Mouse (Mus musculus) cerebral cortex, adult 2 months (tissue): Measurements from ENCODE around the gene Rabggtb.

Experiments
- whole genome bisulfite sequencing: fragments of 180-500 bp; shearing (Covaris S2); methylation state at CpG from one replicate; pipeline ENCODE4 v1.1.7; 2018; 5-methylcytosine and 5-hydroxymethylcytosine counted together

Rabggtb gene

GRCm38 (mm10) chr3:153921147-153921910 is 8.5 kb upstream of the Rabggtb start:
- 96% methylated on average over 10 of the region's 10 CpGs for WGBS

- 28% methylated on average over 1 of the region's 1 CpGs for WGBS
These were observed 4.4 kb upstream of the Rabggtb start for GRCm38 (mm10) chr3:153917200-153917599.

- 38% methylated on average over 6 of the region's 6 CpGs for WGBS
These were observed 868 bp upstream of the Rabggtb start for GRCm38 (mm10) chr3:153913510-153914243.

GRCm38 (mm10) chr3:153911882-153912440 is 848 bp downstream of the Rabggtb start:
- 2% methylated on average over 12 of the region's 12 CpGs for WGBS

GRCm38 (mm10) chr3:153911197-153911881 is 1.5 kb downstream of the Rabggtb start:
- WGBS, result 36% methylated on average over 8 of the region's 8 CpGs

GRCm38 (mm10) chr3:153910489-153910888 is 2.3 kb downstream of the Rabggtb start:
- 62% methylated on average over 7 of the region's 7 CpGs for WGBS

- WGBS, result 77% methylated on average over 5 of the region's 5 CpGs
These were observed 3.9 kb downstream of the Rabggtb start for GRCm38 (mm10) chr3:153908919-153909318.

GRCm38 (mm10) chr3:153906136-153906871 is 6.5 kb downstream of the Rabggtb start, which contains the start of gene Msh4:
Gene Msh4 (minus strand): TSS chr3:153906138.
- 63% methylated on average over 9 of the region's 9 CpGs for WGBS

- WGBS, result 88% methylated on average over 49 of the region's 49 CpGs
These were observed 7.3 kb downstream of the Rabggtb start for GRCm38 (mm10) chr3:153905251-153906135.

GRCm38 (mm10) chr3:153904586-153904985 is 8.2 kb downstream of the Rabggtb start:
- WGBS, result 50% methylated on average over 6 of the region's 6 CpGs

- 53% methylated on average over 3 of the region's 3 CpGs for WGBS
These were observed 10.2 kb downstream of the Rabggtb start for GRCm38 (mm10) chr3:153902595-153902994.

- WGBS, result 86% methylated on average over 1 of the region's 1 CpGs
These were observed 10.9 kb downstream of the Rabggtb start for GRCm38 (mm10) chr3:153901904-153902303.

GRCm38 (mm10) chr3:153897216-153897615 is 15.6 kb downstream of the Rabggtb start:
- WGBS, result 75% methylated on average over 6 of the region's 6 CpGs

GRCm38 (mm10) chr3:153895454-153895853 is 17.4 kb downstream of the Rabggtb start:
- 86% methylated on average over 3 of the region's 3 CpGs for WGBS

GRCm38 (mm10) chr3:153889188-153889781 is 23.5 kb downstream of the Rabggtb start:
- WGBS, result 86% methylated on average over 8 of the region's 8 CpGs

- 91% methylated on average over 6 of the region's 6 CpGs for WGBS
These were observed 24.7 kb downstream of the Rabggtb start for GRCm38 (mm10) chr3:153888141-153888540.

- 84% methylated on average over 5 of the region's 5 CpGs for WGBS
These were observed 41.4 kb downstream of the Rabggtb start for GRCm38 (mm10) chr3:153871396-153871795.

GRCm38 (mm10) chr3:153867149-153868136 is 45.4 kb downstream of the Rabggtb start:
- WGBS, result 73% methylated on average over 14 of the region's 14 CpGs
